Mouse (Mus musculus) liver, postnatal 0 days (tissue): ENCODE data around the gene Mpzl1.

Experiments
- CTCF ChIP-seq: sonication (generic); IDR thresholded peaks from 2 replicates; pipeline ENCODE4 v1.5.1; 2016; ENCODE audit warnings: antibody characterized with exemption, low read depth
- EP300 ChIP-seq: IDR thresholded peaks from 2 replicates; pipeline ENCODE4 v1.6.1; 2016; ENCODE audit warnings: antibody characterized with exemption, low read depth, mild to moderate bottlenecking

DNA sequence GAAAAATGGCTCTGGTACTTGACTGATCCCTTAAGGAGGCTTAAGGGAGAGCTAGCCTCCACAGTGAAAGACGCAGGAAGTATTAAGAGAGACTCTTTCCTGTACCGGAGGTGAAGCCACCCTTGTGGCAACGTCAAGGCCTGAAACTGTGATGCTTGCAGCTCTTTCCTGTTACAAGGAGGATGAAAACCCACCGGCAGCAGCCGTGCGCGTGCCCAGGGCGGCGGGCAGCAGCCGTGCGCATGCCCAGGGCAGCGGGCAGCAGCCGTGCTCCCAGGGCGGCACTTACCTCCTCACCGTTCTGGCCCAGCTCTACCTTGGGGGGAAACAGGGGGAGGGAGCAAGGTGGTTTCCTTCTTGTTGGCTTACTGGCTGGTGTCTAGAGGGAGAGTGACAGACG, 28.9 kb upstream of the Mpzl1 start:
- TF ChIP-seq CTCF (no peak), EP300 (no peak)
